ENCODE assay signal across 11 mouse cellular contexts in the genomic region with DNA sequence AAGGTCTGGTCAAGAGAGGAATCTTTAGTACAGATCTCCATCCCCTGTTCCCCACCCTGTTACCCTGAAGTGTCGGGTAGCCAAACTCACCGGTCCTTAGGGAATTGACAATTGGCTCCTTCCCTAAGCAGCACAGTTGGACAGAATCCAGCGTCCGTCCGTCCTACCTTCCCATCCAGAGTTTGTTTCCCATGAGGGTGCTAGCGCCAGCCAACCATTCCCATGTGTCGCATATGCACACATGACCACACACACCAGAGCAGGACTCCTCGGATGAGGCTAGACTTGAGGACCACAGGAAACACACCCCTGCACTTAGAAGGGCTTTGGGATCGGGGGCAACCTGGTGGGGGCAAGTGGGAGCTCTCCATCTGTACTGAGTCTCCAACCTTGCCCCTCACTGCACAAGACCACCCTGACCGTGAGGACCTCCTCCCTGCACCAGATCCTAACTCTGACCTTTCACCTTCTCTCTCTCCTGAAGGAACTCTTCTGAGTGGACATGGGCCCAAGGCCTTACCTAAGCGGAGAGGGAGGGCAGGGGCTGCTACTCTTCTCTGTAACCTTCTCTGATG.
"Had no signal": no experiment of that assay in that cellular context is flagged by ENCODE, and none has a peak within 500 bp of the region (broad histone marks: within the 10 kb centered on the region; RNA-seq: fewer than 3 reads in every experiment).

No protein-coding gene starts in this region.

- H3K27me3 ChIP-seq: kidney, embryonic 15.5 days; limb, embryonic 12.5 days; liver, embryonic 13.5 days; midbrain, embryonic 13.5 days had no signal

- H3K4me3 ChIP-seq: kidney, embryonic 15.5 days; limb, embryonic 12.5 days; liver, embryonic 13.5 days; midbrain, embryonic 13.5 days had no signal

- DNase-seq: kidney, adult 18-20 months; kidney, postnatal 25 days; liver; liver, embryonic 13.5 days; liver, postnatal 0 days; lung, postnatal 14 days; right cerebral cortex, postnatal 25 days had no signal

- H3K9ac ChIP-seq: kidney, embryonic 15.5 days; limb, embryonic 12.5 days; liver, embryonic 13.5 days; liver, postnatal 0 days; midbrain, embryonic 13.5 days had no signal

- ATAC-seq: liver, postnatal 0 days; midbrain, embryonic 13.5 days had no signal

- H3K4me2 ChIP-seq: kidney, embryonic 15.5 days; limb, embryonic 12.5 days; liver, embryonic 13.5 days; midbrain, embryonic 13.5 days had no signal

- H3K27ac ChIP-seq: kidney, embryonic 15.5 days; limb, embryonic 12.5 days; liver, embryonic 13.5 days; midbrain, embryonic 13.5 days; stomach, postnatal 0 days had no signal

- H3K9me3 ChIP-seq: kidney, embryonic 15.5 days; limb, embryonic 12.5 days; liver, embryonic 13.5 days; midbrain, embryonic 13.5 days had no signal
